Mouse (Mus musculus) midbrain, embryonic 12.5 days (tissue): ENCODE results near the gene Rin3. TPM values are rescaled to one million over a fixed set of nuclear protein-coding genes. Genes with fewer than 3 reads are reported as not detected.

ENCODE experiments used
- ATAC-seq: fragments of 200-750 bp; cut with Nextera tagmentation; 2 replicates; pipeline ENCODE4 v1.8.0; 2017; ENCODE audit warnings: low read depth, moderate TSS enrichment, moderate library complexity; ENCODE audit not compliant: low FRiP score
- H3K27ac ChIP-seq: fragments of 300-500 bp; sonication (generic); replicated peaks from 2 replicates; pipeline ENCODE4 v1.5.1; 2016; ENCODE audit warnings: mild to moderate bottlenecking
- H3K27me3 ChIP-seq: fragments of 300-500 bp; sonication (generic); 2 replicates; pipeline ENCODE4 v1.6.1; 2016; ENCODE audit warnings: mild to moderate bottlenecking
- H3K36me3 ChIP-seq: fragments of 300-500 bp; sonication (generic); 2 replicates; pipeline ENCODE4 v1.6.1; 2016
- H3K4me1 ChIP-seq: fragments of 300-500 bp; sonication (generic); 2 replicates; pipeline ENCODE4 v1.6.1; 2016
- H3K4me2 ChIP-seq: fragments of 300-500 bp; sonication (generic); replicated peaks from 2 replicates; pipeline ENCODE4 v1.6.1; 2016; ENCODE audit warnings: mild to moderate bottlenecking, moderate library complexity
- H3K4me3 ChIP-seq: fragments of 300-500 bp; sonication (generic); 2 replicates; pipeline ENCODE4 v1.5.1; 2016; ENCODE audit warnings: mild to moderate bottlenecking
- H3K9ac ChIP-seq: fragments of 300-500 bp; sonication (generic); replicated peaks from 2 replicates; pipeline ENCODE4 v1.6.1; 2016; ENCODE audit warnings: mild to moderate bottlenecking, moderate library complexity
- H3K9me3 ChIP-seq: fragments of 300-500 bp; sonication (generic); 2 replicates; pipeline ENCODE4 v1.6.1; 2016; ENCODE audit warnings: mild to moderate bottlenecking
- WGBS: fragments of 180-500 bp; shearing (Covaris S2); methylation state at CpG from one replicate; pipeline ENCODE4 v1.1.7; 2016; 5-methylcytosine and 5-hydroxymethylcytosine counted together
- polyA plus RNA-seq: library from polyadenylated mRNA; unstranded; fragments of >200 nt; fragmentation: Nextera tagmentation; extraction: Ambion mirVana; gene quantifications from 2 replicates; pipeline ENCODE4 v1.2.1, GENCODE M21; 2016

The Rin3 gene
- polyA plus RNA-seq, 1 experiment from 2014 or later = 5.1 TPM

DNA sequence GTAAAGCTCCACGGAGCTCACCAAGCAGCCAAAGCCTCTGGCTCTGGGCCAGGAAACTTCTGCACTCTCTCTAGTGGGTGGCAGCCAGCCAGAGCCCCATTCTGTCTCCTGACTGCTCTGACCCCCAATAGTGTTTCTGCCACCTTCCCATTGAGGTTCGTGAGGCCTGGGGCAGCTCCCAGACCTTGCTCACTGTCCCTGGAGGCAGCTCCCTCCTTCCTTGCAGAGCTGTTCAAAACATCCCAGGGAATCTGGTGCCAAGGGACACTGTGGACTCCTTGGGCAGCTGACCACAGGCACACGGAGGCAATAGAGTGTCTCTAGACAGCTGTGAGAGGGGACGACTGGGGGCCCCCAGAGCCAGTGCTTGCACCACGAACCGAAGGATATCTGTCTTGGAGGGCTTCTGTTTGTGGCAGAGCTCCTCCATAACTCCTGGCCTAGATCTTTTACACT lies 25.2 kb downstream of the Rin3 start:
- Histone ChIP-seq H3K4me1 (no peaks in the 10 kb centered on the region), H3K27me3 (no peaks in the 10 kb centered on the region), H3K36me3 (no peaks in the 10 kb centered on the region), H3K27ac (0 out of 2 replicates have a peak overlapping the region, but pooled peaks have one; percentile 10), H3K9me3 (no peaks in the 10 kb centered on the region), H3K9ac (no peak overlapping the region), H3K4me3 (no peak overlapping the region), H3K4me2 (no peak overlapping the region)
- peak; percentile 12; the same call in 1 of the 2 replicates for ATAC-seq
- WGBS = 78% methylated on average over 6 of the region's 6 CpGs

DNA sequence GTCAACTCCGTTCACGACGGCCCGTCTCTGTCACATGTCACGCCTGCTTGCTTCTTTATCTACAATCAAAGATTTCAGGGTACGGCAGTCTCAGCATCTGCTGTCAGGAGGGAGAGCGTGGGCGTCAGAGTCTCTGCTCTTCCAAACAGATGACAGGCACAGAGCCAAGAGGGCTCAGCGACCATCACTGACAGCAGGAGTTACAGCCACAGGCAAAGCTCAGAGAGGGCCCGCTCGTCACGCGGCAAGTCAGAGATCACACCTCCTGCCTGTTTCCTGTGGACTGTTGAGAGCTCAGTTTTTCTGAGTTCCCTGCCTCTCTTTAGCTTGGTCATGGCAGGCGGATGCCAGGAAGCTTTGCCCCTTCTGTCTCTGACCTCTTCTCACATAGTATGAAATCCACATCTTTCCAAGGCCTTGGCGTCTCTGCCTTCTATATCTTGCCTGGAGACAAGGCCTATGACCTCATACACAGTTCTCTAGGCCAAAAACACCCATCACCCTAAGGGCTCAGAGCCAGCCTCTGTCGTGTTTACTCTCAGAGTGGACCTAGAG lies 25.7 kb downstream of the Rin3 start:
- WGBS = 77% methylated on average over 16 of the region's 16 CpGs

DNA sequence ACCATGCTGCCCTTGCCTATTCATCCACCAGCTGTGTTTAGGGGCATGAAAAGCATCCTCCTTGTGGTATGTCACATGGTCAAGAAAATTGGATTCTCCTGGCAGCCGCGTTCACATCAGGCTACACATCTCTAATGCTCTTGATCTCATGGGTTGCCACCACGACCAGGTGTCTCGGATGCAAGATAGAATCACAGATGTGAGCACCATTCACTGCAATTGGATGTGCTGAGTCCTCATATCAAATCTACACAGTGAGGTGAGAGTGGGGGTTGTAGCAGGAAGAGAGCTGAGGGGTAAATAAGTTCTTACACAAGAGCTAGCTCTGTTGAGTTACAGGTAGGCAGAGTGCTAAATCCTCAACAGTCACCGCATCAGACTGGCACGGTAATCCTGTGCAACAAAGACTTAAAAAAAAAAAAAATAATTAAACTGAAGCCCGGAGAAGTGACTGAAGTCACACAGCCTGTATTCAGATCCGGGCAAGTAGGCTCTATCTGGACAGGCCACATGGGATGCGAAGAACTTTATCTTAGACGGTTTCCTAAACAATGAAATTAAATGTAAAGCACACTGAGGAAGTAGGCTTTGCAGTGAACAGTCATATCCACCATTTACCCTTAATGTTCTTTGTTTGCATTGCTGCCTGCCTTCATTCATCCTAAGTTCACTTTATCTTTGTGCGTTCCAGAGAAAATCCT lies 26.4 kb downstream of the Rin3 start:
- no peaks in the 10 kb centered on the region for H3K9me3 ChIP-seq
- H3K4me1 ChIP-seq = no peaks in the 10 kb centered on the region
- ATAC-seq = no peak
- no peak overlapping the region for H3K4me3 ChIP-seq
- H3K4me2 ChIP-seq = no peak overlapping the region
- no peaks in the 10 kb centered on the region for H3K36me3 ChIP-seq
- 91% methylated on average over 11 of the region's 11 CpGs for WGBS
- H3K27ac ChIP-seq = no peak overlapping the region
- no peak overlapping the region for H3K9ac ChIP-seq
- H3K27me3 ChIP-seq = no peaks in the 10 kb centered on the region

More for the DNA sequence above, 25.7 kb downstream of the Rin3 start:
- Histone ChIP-seq H3K36me3 (no peaks in the 10 kb centered on the region), H3K4me1 (no peaks in the 10 kb centered on the region), H3K27me3 (no peaks in the 10 kb centered on the region), H3K27ac (no peak overlapping the region), H3K9me3 (no peaks in the 10 kb centered on the region), H3K4me2 (no peak overlapping the region), H3K4me3 (no peak overlapping the region), H3K9ac (no peak overlapping the region)
- ATAC-seq = no peak

DNA sequence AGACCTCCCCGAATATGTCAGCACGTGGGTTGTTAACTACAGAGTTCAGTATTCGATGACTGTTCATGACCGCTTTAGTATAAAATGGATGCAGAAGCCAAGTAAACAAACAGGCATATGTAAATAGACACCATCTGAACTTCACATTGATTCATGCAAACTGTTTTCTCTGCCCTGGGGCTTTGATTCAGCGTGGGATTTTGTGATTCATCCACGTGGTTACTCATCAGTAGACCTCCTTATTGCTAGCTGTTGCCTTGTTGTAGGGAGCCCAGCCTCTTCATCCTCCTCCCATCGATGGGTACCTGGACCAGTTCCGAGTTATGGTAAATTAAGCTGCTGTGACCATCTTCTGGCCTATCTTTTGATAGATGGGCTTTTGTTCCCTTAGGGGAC lies 26.9 kb downstream of the Rin3 start:
- Histone ChIP-seq H3K4me2 (no peak overlapping the region), H3K4me3 (no peak overlapping the region), H3K4me1 (no peaks in the 10 kb centered on the region), H3K9ac (no peak overlapping the region), H3K36me3 (no peaks in the 10 kb centered on the region), H3K9me3 (no peaks in the 10 kb centered on the region), H3K27ac (no peak overlapping the region), H3K27me3 (no peaks in the 10 kb centered on the region)
- 89% methylated on average over 8 of the region's 8 CpGs for WGBS
- ATAC-seq = no peak

DNA sequence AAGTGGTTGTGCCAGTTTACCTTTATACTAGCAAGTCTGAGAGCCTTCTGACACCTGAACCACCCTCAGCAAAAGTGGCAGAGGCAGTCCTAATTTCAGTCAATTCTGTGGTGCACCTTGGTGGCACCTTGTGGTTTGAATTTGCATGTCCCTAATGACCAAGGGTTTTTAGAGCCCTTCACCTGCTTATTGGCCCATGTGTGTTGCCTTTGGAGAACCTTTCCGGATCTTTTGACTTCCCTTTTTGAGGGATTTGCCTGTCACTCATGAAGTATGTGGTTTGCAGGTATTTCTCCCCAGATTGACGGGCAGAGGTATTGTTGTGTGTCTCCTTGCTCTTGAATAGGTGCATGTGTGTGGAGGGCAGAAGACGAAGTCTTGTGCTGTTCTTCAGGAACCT lies 27.4 kb downstream of the Rin3 start:
- Histone ChIP-seq H3K4me3 (no peak overlapping the region), H3K27me3 (no peaks in the 10 kb centered on the region), H3K4me1 (no peaks in the 10 kb centered on the region), H3K27ac (no peak overlapping the region), H3K36me3 (no peaks in the 10 kb centered on the region), H3K4me2 (no peak overlapping the region), H3K9me3 (no peaks in the 10 kb centered on the region), H3K9ac (no peak overlapping the region)
- WGBS = 92% methylated on average over 3 of the region's 3 CpGs
- no peak for ATAC-seq

DNA sequence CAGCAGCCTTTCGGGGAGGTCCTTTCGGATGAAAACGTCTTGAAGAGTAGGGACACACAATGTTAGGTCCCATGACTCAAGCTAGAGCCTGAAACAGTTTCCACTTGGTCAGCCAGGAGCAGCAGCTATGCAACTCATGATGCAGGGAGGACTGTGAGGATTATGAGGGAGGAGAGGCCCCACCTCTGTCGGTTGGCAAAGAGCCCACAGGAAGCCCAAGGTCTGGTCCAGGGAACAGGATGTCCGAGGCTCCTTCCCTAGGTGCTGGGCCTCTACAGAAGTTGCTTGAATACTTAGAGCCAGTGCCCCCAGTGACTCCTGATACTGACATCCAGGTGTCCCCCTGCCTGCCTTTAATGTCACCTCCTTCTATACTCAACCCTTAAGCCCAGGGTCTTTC lies 28.6 kb downstream of the Rin3 start:
- H3K27ac ChIP-seq = no peak overlapping the region
- no peaks in the 10 kb centered on the region for H3K9me3 ChIP-seq
- no peaks in the 10 kb centered on the region for H3K4me1 ChIP-seq
- WGBS = 93% methylated on average over 5 of the region's 5 CpGs
- no peaks in the 10 kb centered on the region for H3K27me3 ChIP-seq
- no peak overlapping the region for H3K4me2 ChIP-seq
- no peaks in the 10 kb centered on the region for H3K36me3 ChIP-seq
- no peak overlapping the region for H3K9ac ChIP-seq
- no peak overlapping the region for H3K4me3 ChIP-seq
- no peak for ATAC-seq

DNA sequence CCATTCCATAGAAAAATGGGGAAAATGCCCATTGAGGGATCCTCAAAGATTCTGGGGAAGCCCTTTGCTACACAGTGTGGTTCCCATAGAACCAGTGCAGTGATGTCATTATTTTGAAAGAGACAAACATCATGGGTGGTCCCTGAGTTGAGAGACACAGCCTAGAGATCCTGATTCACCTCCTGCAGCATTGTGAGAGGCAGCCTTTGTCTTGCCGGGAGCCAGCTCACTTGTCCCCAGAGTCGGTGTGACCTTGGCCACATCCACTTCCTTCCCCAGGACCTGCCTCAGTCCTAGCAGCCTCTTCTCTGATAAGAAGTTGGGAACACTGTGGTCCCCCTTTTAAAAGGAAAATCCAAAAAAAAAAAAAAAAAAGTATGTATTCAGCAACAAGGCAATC lies 36.3 kb downstream of the Rin3 start:
- H3K9ac ChIP-seq = no peak overlapping the region
- no peaks in the 10 kb centered on the region for H3K4me1 ChIP-seq
- H3K4me3 ChIP-seq = no peak overlapping the region
- no peak overlapping the region for H3K27ac ChIP-seq
- H3K9me3 ChIP-seq = no peaks in the 10 kb centered on the region
- ATAC-seq = no peak
- H3K36me3 ChIP-seq = no peaks in the 10 kb centered on the region
- H3K4me2 ChIP-seq = no peak overlapping the region
- WGBS = 30% methylated on average over 2 of the region's 2 CpGs
- no peaks in the 10 kb centered on the region for H3K27me3 ChIP-seq

DNA sequence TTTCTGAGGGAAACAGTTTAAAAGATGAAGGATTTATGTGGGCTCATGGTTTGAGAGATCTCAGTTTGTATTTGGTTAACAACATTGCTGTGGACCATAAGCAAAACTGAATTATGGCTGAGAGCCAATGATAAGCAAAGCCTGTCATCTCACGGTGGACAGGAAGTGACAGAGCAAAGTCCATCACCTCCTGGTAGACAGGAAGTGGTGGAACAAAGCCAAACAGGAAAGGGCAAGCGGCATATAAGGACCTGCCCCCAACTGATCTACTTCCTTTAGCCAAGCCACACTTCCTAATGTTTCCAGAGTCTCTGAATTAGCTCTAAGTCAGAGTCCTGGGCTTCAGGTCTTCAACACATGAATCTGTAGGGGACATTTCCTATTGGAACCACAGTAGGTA lies 37.1 kb downstream of the Rin3 start:
- H3K4me1 ChIP-seq = no peaks in the 10 kb centered on the region
- no peak overlapping the region for H3K4me3 ChIP-seq
- no peak for ATAC-seq
- no peak overlapping the region for H3K9ac ChIP-seq
- no peaks in the 10 kb centered on the region for H3K36me3 ChIP-seq
- H3K4me2 ChIP-seq = no peak overlapping the region
- H3K27me3 ChIP-seq = no peaks in the 10 kb centered on the region
- H3K27ac ChIP-seq = no peak overlapping the region
- H3K9me3 ChIP-seq = no peaks in the 10 kb centered on the region
- 88% methylated on average over 2 of the region's 2 CpGs for WGBS

DNA sequence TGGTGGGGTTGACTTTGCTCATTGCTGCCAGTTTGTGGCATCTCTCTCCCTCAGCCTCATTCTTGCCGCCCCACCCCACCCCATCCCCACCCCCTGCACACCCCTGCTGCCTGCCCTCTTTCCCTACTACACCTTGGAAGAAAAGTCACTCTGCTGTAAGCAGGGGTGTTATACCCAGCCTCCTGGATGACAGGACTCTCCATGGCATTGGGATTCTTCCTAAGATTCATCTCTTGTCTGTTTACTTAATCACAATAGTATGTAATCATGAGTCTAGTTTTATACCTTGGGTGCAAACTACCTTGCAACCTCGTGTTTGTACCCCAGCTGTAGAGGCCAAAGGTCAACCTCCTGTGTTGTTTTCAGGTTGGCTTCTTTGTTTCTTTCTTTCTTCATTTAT lies 37.5 kb downstream of the Rin3 start:
- no peaks in the 10 kb centered on the region for H3K27me3 ChIP-seq
- WGBS = 59% methylated on average over 2 of the region's 2 CpGs
- no peak for ATAC-seq
- H3K36me3 ChIP-seq = no peaks in the 10 kb centered on the region
- no peak overlapping the region for H3K9ac ChIP-seq
- H3K4me1 ChIP-seq = no peaks in the 10 kb centered on the region
- H3K4me2 ChIP-seq = no peak overlapping the region
- no peak overlapping the region for H3K4me3 ChIP-seq
- no peaks in the 10 kb centered on the region for H3K9me3 ChIP-seq
- H3K27ac ChIP-seq = no peak overlapping the region

DNA sequence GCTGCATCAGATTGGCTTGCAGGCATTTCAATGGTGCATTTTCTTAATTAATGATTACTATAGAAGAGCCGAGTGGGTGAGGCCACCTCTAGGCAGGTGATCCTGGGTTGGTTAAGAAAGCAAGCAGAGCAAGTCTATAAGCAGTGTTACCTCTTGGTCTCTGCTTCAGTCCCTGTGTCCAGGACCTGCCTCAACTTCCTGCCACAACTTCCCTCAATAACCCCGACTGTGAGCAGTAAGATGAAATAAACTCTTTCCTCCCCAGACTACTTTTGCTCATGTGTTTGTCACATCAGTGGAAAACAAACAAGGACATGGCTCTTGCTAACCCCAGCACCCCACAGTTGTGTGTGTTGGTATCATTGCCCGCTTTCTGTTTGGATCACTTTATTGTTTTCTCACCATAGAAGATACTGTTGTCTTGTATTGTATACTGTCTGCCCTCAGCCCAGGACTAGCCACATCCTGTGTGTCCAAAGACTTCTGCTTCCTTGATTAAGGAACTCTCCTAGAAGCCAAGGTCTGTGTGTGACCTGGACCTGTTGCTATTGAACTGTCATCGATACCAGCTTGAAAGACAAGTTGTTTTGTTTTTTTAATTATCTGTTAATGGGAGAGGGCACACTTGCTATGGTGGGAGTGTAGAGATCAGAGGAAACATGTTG lies 38.3 kb downstream of the Rin3 start:
- H3K4me2 ChIP-seq = no peak overlapping the region
- no peaks in the 10 kb centered on the region for H3K9me3 ChIP-seq
- H3K27me3 ChIP-seq = no peaks in the 10 kb centered on the region
- H3K27ac ChIP-seq = no peak overlapping the region
- WGBS = 85% methylated on average over 4 of the region's 4 CpGs
- no peak overlapping the region for H3K9ac ChIP-seq
- H3K4me3 ChIP-seq = no peak overlapping the region
- no peak for ATAC-seq
- no peaks in the 10 kb centered on the region for H3K36me3 ChIP-seq
- H3K4me1 ChIP-seq = no peaks in the 10 kb centered on the region

DNA sequence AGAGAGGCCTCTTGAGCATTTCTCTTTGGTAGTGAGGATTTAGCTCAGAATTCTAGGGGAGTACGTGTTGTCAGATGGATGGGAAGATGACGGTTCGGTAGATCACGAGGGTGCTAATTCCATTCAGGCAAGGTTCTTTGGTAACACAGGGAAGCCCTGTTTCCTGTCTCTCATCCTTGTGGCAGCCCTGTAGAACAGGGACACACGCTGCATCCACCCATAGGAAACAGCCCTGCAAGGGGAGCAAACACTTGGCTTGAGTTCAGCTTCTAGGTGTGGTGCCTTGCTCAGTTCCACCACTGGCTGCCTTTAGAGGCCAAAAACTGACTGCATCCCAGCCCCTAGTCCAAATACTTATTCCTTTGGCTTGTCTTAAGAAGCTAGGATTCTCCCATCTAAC lies 39.0 kb downstream of the Rin3 start:
- ATAC-seq = no peak
- H3K9ac ChIP-seq = no peak overlapping the region
- WGBS = 82% methylated on average over 5 of the region's 5 CpGs
- no peak overlapping the region for H3K4me3 ChIP-seq
- no peaks in the 10 kb centered on the region for H3K4me1 ChIP-seq
- no peaks in the 10 kb centered on the region for H3K9me3 ChIP-seq
- no peak overlapping the region for H3K27ac ChIP-seq
- H3K36me3 ChIP-seq = no peaks in the 10 kb centered on the region
- H3K4me2 ChIP-seq = no peak overlapping the region
- no peaks in the 10 kb centered on the region for H3K27me3 ChIP-seq

DNA sequence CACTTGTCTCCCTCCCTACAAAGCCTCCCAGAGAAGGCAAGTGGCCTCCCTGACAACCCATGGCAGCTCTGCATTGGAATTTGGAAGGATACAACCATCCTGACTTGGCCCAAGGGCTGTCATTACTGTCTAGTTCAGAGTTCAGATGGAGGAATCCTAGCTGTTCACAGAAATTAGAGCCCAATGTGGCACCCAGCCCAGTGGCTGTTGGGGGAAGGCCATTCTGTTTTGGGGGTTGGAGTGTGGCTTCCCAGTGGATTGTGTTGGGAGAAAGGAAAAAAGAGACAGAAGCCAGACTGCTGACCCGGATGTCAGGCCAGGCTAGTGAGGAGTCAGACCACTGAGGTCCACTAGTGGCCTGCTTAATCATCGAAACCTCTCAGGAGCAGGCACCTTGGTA lies 40.5 kb downstream of the Rin3 start:
- WGBS = 91% methylated on average over 2 of the region's 2 CpGs
- Histone ChIP-seq H3K36me3 (no peaks in the 10 kb centered on the region), H3K4me2 (no peak overlapping the region), H3K9me3 (no peaks in the 10 kb centered on the region), H3K27me3 (no peaks in the 10 kb centered on the region), H3K4me3 (no peak overlapping the region), H3K4me1 (no peaks in the 10 kb centered on the region), H3K9ac (no peak overlapping the region), H3K27ac (no peak overlapping the region)
- ATAC-seq = no peak
